Mouse (Mus musculus): ENCODE data around the gene Ces1d.
"Not testable (repeated sequence)": the region's sequence is repeated elsewhere in the genome, so short reads cannot be mapped to it uniquely, and the experiment has no call there.

Ces1d gene

DNA sequence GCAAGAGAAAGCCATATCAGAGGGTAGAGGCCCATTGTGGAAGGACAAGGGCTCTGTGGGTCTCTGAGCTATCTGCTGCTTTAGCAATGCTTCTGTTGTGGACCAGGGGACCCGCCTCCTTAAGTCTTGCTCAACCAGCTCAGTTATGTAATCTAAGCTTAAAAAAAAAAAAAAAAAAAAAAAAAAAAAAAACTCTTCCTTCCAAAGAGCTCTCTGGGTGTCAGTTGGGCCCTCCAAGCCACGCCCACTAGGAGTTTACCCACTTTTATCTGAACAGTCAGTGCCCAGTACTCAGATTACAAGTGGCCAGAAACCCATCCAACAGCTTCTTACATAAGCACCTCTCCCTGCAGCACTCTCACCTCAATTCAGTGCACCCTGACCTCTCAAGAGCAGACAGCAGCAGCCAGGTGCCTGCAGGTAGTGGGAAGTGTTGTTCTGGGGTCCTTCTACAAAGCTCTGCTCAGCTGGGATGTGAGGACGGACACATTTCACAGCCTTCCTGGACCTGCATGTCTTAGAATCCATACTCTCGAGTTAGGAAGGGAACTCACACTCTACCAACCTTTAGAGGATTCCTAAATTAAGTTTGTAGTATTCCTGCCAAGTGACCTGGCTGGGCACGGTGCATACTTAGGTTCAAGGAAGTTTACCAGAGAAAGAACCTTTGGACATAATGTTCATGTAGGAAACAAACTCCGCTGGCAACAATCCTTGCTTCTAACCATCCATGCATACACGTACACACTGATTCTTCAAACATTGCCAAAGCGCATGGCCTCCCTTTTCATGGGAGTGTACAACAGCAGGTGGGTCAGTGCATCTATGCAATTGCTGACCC lies at the start of gene Ces1d:
TSS of gene Ces1d (minus strand) at position 154 of the 841 bp plus-strand sequence.
- in situ Hi-C loops (cut with MboI, MseI) = no loop called here

DNA sequence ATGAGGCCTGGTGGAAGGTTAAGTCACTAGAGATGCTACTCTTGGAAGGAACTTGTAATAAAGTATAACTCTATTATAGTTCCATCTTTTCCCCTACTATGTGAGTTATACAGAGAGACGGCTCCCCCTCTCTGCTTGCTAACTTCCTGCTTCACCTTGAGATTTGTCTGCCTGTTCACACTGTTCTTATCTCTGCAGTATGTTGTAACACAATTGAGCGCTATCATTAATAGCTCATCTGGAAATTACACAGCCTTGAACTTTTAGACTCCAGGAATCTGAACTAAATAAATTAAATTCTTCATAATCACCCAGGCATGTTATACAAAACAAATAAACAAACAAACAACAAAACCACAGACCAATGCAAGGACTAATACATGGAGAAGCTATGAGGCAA lies 48.4 kb upstream of the Ces1d start:
- in situ Hi-C loops (cut with MboI, MseI) = no loop called here

DNA sequence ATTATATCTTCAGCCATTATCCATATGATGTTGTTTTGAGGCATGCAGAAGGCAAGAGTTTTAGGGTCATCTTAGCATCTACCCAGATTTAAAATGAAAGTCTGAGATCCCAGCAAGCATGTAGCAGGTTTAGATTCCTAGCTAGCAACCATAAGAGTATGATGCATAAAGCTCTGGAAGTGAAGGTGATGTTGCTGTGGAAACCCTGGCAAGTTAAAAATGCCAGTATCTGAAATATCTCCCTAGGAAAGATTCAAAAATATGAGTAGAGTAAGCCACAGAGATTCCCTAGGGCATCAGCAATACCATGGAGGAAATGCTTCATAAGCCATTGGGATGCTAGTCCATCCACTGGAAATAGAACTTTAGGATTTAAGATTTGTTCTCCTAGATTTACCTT lies 42.2 kb upstream of the Ces1d start:
- in situ Hi-C loops (cut with MboI, MseI) = no loop called here

DNA sequence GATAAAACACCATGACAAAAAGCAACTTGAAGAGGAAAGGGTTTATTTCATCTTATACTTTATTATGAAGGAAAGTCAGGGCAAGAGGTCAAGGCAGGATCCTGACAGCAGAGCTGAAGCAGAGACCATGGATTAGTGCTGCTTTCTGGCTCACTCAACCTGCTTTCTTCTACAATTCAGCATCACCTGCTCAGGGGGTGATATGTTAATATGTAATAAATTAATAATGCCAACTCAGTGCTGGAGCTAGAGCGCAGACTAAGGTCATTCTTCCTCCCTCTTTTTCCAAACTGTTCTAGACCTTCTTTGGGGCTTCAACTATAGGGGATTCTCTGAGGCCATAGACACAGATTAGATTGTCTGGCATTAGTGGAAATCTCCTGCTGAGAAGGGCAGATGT lies 38.0 kb upstream of the Ces1d start:
- in situ Hi-C loops (cut with MboI, MseI) = no loop called here

DNA sequence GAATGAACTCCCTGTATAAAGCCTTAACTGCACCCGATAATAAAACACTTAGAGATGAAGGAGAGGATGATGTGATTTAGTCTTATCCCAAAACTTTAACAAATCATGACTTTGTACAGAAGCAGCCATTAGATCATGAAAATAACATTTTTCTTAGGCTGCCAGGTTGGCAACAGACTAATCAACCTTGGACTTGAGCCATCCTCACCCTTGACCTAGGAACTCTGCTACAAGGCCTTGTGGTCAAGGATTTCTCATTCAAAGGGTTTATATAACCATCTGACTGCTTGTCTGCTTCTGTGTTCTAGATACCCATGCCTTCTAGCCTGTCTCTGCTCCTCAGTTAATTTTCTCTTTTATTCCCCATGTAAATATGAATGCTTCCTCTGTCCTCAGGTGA lies 37.1 kb upstream of the Ces1d start:
- in situ Hi-C loops (cut with MboI, MseI) = no loop called here

DNA sequence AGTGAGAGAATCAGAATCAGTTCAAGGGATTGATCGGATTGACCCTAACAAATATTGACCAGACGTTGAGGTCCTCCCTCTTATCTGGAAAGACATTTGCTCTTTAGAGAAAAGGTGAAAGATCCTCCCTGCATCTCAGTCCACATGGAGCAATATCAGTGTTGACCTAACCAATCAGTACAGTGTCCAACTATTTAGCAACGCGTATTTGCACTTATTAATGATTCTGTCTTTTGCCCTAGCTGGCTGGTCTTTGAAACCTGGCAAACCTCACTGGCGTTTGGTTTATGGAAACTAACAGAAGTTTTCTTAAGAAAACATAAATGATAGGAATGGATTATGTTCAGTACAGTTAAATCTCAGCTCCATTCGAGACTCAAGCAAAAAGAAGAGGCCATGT lies 36.4 kb upstream of the Ces1d start:
- in situ Hi-C loops (cut with MboI, MseI) = no loop called here

GRCm38 (mm10) chr8:93229446-93229845 lies 31.8 kb upstream of the Ces1d start, which contains the start of gene Ces1e:
Gene Ces1e, minus strand, starts transcription at chr8:93229619.
- in situ Hi-C loops (cut with MboI, MseI) = no loop called here

GRCm38 (mm10) chr8:93228673-93229370 lies 31.2 kb upstream of the Ces1d start:
- in situ Hi-C loops (cut with MboI, MseI) = no loop called here

DNA sequence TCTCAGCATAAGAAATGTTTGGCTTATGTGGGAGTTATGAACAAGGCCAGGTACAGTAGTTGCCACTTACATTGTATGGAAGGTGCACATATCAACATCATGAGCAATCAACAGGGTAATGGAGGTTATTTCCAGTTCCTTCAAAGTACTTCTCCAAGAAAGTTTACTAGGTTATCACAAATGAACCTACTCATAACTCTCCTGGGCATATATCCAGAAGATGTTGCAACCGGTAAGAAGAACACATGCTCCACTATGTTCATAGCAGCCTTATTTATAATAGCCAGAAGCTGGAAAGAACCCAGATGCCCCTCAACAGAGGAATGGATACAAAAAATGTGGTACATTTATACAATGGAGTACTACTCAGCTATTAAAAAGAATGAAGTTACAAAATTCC lies 28.8 kb upstream of the Ces1d start:
- in situ Hi-C loops (cut with MboI, MseI) = not testable (repeated sequence)

DNA sequence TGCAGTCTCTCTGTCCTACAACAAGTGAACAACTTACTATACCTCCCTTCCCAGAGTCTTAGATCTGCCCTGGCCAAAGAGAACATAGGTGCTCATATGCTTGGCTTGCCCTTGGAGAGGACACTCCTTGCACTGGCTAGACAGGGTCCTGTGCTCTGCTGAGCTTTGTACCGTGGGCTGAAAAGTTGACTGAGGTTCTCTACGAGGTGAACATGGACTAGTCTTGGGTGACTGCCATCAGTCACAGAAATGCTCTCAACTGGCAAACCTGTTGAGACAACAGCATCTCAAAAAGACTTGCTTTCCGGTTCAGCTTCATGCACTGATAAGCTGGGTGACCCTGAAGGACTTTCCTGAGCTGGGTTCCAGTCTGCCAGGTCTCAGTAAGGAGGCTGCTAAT lies 24.3 kb upstream of the Ces1d start:
- in situ Hi-C loops (cut with MboI, MseI) = no loop called here

DNA sequence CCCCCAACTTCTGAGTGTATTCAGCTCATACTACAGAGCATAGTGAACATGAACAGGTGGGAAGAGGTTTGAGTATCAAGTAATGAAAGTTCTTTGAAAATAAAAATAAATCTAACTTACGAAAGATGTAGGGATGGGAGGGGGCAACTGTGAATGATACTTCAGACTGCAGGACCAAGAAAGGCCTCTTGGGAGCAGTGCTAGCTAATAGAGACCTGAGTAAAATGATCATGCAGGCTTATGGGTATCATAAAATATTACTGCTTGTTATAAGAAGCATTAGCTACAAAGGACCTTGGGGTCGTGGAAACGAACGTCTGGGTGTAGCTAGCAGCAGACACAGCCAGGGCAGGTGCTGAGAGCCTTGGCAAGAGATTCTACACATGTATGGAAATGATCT lies 20.2 kb upstream of the Ces1d start:
- in situ Hi-C loops (cut with MboI, MseI) = no loop called here

DNA sequence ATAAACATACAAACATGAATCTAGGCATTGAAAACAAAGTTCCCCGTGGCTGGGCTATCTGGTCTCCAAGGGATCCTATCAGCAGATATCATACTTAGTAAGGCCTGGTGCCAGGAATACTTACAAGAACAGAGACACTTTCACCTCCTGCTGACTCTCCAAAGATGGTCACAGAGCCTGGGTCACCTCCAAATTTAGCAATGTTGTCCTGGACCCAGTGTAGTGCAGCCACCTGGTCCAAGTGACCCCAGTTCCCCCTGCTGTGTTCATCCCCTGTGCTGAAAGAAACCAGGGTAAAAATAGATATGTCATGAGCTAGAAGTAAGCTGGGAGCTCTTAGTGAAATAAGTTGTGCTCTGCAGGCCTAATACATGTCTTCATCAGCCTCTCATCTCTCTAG lies 19.7 kb upstream of the Ces1d start:
- in situ Hi-C loops (cut with MboI, MseI) = no loop called here

GRCm38 (mm10) chr8:93211091-93211490 lies 13.5 kb upstream of the Ces1d start:
- in situ Hi-C loops (cut with MboI, MseI) = no loop called here

DNA sequence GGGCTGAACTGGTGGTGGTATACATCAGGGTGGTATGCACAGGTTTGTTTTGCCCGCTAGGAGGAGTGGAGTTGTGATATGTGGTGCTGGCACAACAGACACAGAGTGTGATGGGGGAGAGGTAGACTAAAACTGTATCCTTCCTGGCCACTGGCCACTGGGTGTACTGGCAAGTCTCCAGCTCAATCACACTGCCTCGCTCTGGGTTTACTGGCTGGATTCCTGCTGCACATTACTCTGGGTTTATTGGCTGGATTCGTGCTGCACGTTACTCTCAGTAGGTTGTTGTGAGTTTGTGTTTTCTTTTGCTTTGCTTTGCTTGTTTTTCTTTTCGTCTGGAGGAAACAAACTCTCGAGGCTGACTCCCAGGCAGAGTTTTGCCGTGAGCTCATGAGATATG lies 1.5 kb upstream of the Ces1d start:
- in situ Hi-C loops (cut with MboI, MseI) = not testable (repeated sequence)

- in situ Hi-C loops (cut with MboI, MseI) = no loop called here
Observed at GRCm38 (mm10) chr8:93196436-93196835, 1.2 kb downstream of the Ces1d start.

- in situ Hi-C loops (cut with MboI, MseI) = no loop called here
Observed at GRCm38 (mm10) chr8:93180581-93181129, 17.0 kb downstream of the Ces1d start.

GRCm38 (mm10) chr8:93176593-93176992 lies 21.0 kb downstream of the Ces1d start:
- in situ Hi-C loops (cut with MboI, MseI) = no loop called here

- in situ Hi-C loops (cut with MboI, MseI) = no loop called here
Observed at GRCm38 (mm10) chr8:93174554-93174953, 23.1 kb downstream of the Ces1d start.

- in situ Hi-C loops (cut with MboI, MseI) = no loop called here
Observed at GRCm38 (mm10) chr8:93171846-93172590, 25.6 kb downstream of the Ces1d start.

DNA sequence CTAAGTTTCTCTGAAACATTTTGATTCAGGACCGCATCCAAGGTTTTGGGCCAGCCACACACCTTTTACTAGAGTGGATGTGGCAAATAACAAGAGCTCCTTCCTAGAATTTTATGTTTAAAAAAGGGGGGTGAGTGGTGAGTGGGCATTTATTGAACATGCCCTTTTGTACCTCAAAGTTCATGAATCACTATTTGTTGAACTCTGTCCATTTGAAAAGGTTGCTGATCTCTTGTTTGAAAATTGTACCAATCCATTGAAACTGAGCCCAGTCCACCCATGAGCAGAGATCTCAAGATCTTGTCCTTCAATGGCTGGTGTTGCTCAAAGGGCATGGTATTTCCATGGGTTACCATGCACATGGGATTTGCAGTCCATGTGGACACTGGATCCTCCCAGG lies 34.3 kb downstream of the Ces1d start:
- in situ Hi-C loops (cut with MboI, MseI) = no loop called here

GRCm38 (mm10) chr8:93151401-93151800 lies 46.2 kb downstream of the Ces1d start:
- in situ Hi-C loops (cut with MboI, MseI) = no loop called here

- in situ Hi-C loops (cut with MboI, MseI) = no loop called here
Observed at GRCm38 (mm10) chr8:93147331-93147730, 50.3 kb downstream of the Ces1d start.
